Comparison of ENCODE assay signal across 9 mouse cellular contexts in genomic region chr1:61203170-61203569, GRCm38 (mm10).
DNase-seq lines count a peak whose midpoint lies in the region; ATAC-seq lines count a peak whose summit lies in the region.
"Had no signal": no experiment of that assay in that cellular context is flagged by ENCODE, and none has a peak within 500 bp of the region (broad histone marks: within the 10 kb centered on the region; RNA-seq: fewer than 3 reads in every experiment).

No protein-coding gene starts in this region.

- H3K4me3 ChIP-seq in embryonic facial prominence, embryonic 12.5 days, result no peak overlapping the region
- H3K4me3 ChIP-seq in midbrain, embryonic 11.5 days (ENCODE audit: low read depth, low read length), result no peak overlapping the region

- H3K27ac ChIP-seq in embryonic facial prominence, embryonic 12.5 days, result peak overlapping the region; percentile 54; the same call in 1 of the 2 replicates
- H3K27ac ChIP-seq in midbrain, embryonic 11.5 days (ENCODE audit: low read depth, low read length), result no peak overlapping the region

- H3K36me3 ChIP-seq in embryonic facial prominence, embryonic 12.5 days, result no peaks in the 10 kb centered on the region
- no peaks in the 10 kb centered on the region for H3K36me3 ChIP-seq in midbrain, embryonic 11.5 days (ENCODE audit: control insufficient read depth, insufficient read depth, low read length)
- H3K36me3 ChIP-seq: G1E had no signal

- WGBS in embryonic facial prominence, embryonic 12.5 days, result 17% methylated on average over 15 of the region's 15 CpGs
- 34% methylated on average over 15 of the region's 15 CpGs for WGBS in midbrain, embryonic 11.5 days

- peak overlapping the region; percentile 36 for H3K4me2 ChIP-seq in embryonic facial prominence, embryonic 12.5 days (replicated peaks)
- H3K4me2 ChIP-seq in midbrain, embryonic 11.5 days, result no peak overlapping the region

- ATAC-seq in embryonic facial prominence, embryonic 12.5 days (ENCODE audit: insufficient number of reproducible peaks, insufficient read depth, low FRiP score, low TSS enrichment), result peak; percentile 52; the same call in 1 of the 2 replicates
- ATAC-seq in midbrain, embryonic 11.5 days (ENCODE audit: low FRiP score), result peak; percentile 57; the same call in 1 of the 2 replicates
- ATAC-seq in megakaryocyte, adult 5-6 weeks (ENCODE audit: poor library complexity, severe bottlenecking), result no peak

- H3K9me3 ChIP-seq in embryonic facial prominence, embryonic 12.5 days, result no peaks in the 10 kb centered on the region
- H3K9me3 ChIP-seq in midbrain, embryonic 11.5 days (ENCODE audit: control insufficient read depth, low read length), result no peaks in the 10 kb centered on the region
- H3K9me3 ChIP-seq: G1E had no signal

- DNase-seq in kidney, postnatal 10 days, result peak; percentile 12
- no peak for DNase-seq in kidney, adult 18-20 months
- peak; percentile 50 to 52 for DNase-seq in heart, postnatal 10 days
- DNase-seq in midbrain, embryonic 11.5 days (ENCODE audit: low spot score, missing footprints), result peak; percentile 88
- DNase-seq in left cerebral cortex, adult 18-20 months (ENCODE audit: low spot score in 2 of 2), result no peak
- DNase-seq in layer of hippocampus, adult 8-10 months (ENCODE audit: low spot score in 2 of 2), result no peak

- intact Hi-C loops in heart, postnatal 10 days (cut with DNase I), result no loop called here

- no peaks in the 10 kb centered on the region for H3K27me3 ChIP-seq in embryonic facial prominence, embryonic 12.5 days
- no peaks in the 10 kb centered on the region for H3K27me3 ChIP-seq in midbrain, embryonic 11.5 days (ENCODE audit: control insufficient read depth, insufficient read depth, low read length)

- H3K9ac ChIP-seq in embryonic facial prominence, embryonic 12.5 days, result no peak overlapping the region
- no peak overlapping the region for H3K9ac ChIP-seq in midbrain, embryonic 11.5 days (ENCODE audit: low read length)

- peaks cover 16% of the 10 kb centered on the region for H3K4me1 ChIP-seq in embryonic facial prominence, embryonic 12.5 days
- H3K4me1 ChIP-seq in midbrain, embryonic 11.5 days (ENCODE audit: control insufficient read depth, insufficient read depth, low read length), result peaks cover 6% of the 10 kb centered on the region

Comparison
In these comparisons a context has a peak if more than half of its experiments do, and no peak if none do; other contexts are left out.
1. DNase-seq: peak in kidney, postnatal 10 days (single experiment), heart, postnatal 10 days (2 of 2) and midbrain, embryonic 11.5 days (single experiment); none in kidney, adult 18-20 months (single experiment), left cerebral cortex, adult 18-20 months (0 of 2) and layer of hippocampus, adult 8-10 months (0 of 2).